Mouse (Mus musculus): ENCODE results near the gene Tigit. TPM values are rescaled to one million over a fixed set of nuclear protein-coding genes. Genes with fewer than 3 reads are reported as not detected.

The Tigit gene
- polyA plus RNA-seq, 2 experiments, result not detected

DNA sequence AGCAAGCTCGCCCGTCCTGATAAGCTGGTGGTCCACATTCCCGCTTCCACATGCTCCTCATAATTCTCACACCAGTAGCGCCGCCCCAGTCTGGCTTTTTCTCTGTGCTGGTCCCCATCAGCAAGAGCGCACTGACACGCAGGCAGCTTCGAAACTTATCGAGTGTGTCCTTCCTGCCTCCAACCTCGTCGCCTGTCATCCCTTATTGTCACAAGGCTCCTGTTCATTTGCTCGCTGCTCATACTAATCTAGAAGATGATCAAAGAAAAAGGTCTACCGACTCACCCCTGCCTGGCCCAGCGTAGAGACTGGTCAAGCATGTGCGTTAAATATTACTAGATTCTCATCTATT is 45.1 kb upstream of the Tigit start:
- DNase-seq (ENCODE audit: low read depth in 3 of 3, low spot score in 3 of 3) (no peak), ATAC-seq (ENCODE audit: insufficient read depth) (no peak)
- WGBS (ENCODE audit: insufficient replicate concordance), result 52% methylated on average over 15 of the region's 15 CpGs
- Histone ChIP-seq H3K9ac (replicated peaks) (no peak overlapping the region), H3K27ac (no peak overlapping the region), H3K27me3 (ENCODE audit: control insufficient read depth, insufficient read depth, low read length) (no peaks in the 10 kb centered on the region), H3K9me3 (ENCODE audit: control insufficient read depth, low read length) (no peaks in the 10 kb centered on the region), H3K36me3 (replicated peaks; ENCODE audit: control insufficient read depth, insufficient read depth, low read depth) (no peaks in the 10 kb centered on the region), H3K4me3 (ENCODE audit: insufficient read depth in 1 of 2, low read depth in 2 of 2, low read length in 2 of 2) (no peak overlapping the region), H3K4me2 (ENCODE audit: low read depth) (no peak overlapping the region), H3K4me1 (replicated peaks; ENCODE audit: control insufficient read depth in 2 of 2, insufficient read depth in 2 of 2, low read length in 1 of 2) (no peaks in the 10 kb centered on the region)
- TF ChIP-seq CTCF (IDR thresholded peaks at IDR 0.05; ENCODE audit: low read depth), result no peak
- no peak for TF ChIP-seq EP300 (IDR thresholded peaks at IDR 0.05; ENCODE audit: low read depth)

DNA sequence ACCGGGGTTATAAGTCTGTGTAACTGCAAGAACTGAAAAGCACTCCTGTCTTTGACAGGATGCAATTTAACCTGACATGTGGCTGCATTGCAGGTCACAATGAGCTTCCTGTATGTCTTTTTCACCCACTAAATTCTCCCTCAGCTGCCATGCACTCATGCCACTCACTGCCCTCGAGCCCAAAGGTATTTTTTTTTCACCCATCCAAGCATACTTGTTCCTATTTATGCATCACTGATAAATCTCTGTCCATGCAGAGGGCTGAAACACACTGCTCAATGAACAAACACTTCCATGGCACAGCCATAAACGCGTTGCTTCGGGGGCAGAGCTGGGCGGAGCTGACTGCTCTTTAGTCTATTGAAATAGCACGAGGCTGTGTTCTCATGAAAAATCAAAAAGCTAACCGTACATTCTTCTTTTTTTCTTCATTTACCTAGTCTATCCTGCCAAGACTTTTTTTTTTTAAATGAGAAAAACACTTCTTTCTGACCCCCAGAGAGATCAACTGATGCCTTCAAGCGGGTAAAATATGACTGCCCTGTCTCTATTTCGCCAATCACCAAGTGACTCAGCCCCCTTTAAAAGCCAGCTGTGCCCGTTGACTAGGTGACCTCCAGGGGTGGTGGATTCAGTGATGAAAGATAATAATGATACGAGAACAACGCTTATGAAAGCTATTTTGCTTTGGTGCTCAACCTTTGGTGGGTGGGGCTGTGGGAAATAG is 44.6 kb upstream of the Tigit start:
- no peak for DNase-seq (ENCODE audit: low read depth in 3 of 3, low spot score in 3 of 3)
- TF ChIP-seq EP300 (IDR thresholded peaks at IDR 0.05; ENCODE audit: low read depth) (no peak), CTCF (IDR thresholded peaks at IDR 0.05; ENCODE audit: low read depth) (no peak)
- Histone ChIP-seq H3K9me3 (ENCODE audit: control insufficient read depth, low read length) (no peaks in the 10 kb centered on the region), H3K36me3 (replicated peaks; ENCODE audit: control insufficient read depth, insufficient read depth, low read depth) (no peaks in the 10 kb centered on the region), H3K4me1 (replicated peaks; ENCODE audit: control insufficient read depth in 2 of 2, insufficient read depth in 2 of 2, low read length in 1 of 2) (no peaks in the 10 kb centered on the region), H3K27ac (no peak overlapping the region), H3K9ac (replicated peaks) (no peak overlapping the region), H3K4me3 (ENCODE audit: insufficient read depth in 1 of 2, low read depth in 2 of 2, low read length in 2 of 2) (no peak overlapping the region), H3K4me2 (ENCODE audit: low read depth) (no peak overlapping the region), H3K27me3 (ENCODE audit: control insufficient read depth, insufficient read depth, low read length) (no peaks in the 10 kb centered on the region)
- 55% methylated on average over 13 of the region's 13 CpGs for WGBS (ENCODE audit: insufficient replicate concordance)
- ATAC-seq (ENCODE audit: insufficient read depth), result no peak

DNA sequence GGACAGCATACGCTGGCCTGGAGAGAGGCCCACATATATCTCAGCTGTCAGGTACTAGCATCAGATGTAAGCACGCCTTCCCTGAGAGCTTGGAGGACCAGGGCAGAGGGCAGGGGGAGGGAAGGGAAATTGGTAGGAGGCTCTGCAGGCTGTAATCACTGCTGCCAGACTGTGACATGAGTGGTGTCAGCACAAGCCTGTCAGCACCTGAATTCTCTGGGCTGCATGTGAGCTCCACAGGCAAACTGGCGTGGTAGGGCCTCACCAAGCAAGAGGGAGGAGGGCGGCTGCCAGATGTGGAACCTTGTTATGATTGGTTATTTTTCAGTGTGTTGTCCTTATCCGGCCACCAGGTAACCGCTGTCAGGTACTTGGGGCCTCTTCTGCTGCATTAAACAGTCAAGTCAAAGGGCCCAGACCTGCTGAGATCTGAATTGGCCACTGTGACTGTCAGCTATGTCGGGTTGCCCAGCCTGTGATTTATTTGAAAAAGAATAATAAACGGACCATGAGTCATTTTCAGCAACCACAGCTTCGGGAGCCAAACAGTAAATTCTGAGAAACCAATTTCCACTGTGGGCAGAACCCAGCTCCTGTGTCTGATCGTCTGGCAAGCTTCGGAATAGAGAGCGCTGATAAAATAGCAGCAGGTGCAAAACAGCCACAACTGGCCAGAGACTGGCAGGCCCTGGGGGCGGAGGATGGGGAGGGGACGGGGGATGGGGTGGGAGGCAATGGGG is 38.0 kb upstream of the Tigit start:
- Histone ChIP-seq H3K9ac (replicated peaks) (no peak overlapping the region), H3K4me3 (ENCODE audit: insufficient read depth in 1 of 2, low read depth in 2 of 2, low read length in 2 of 2) (no peak overlapping the region), H3K4me2 (ENCODE audit: low read depth) (no peak overlapping the region), H3K9me3 (ENCODE audit: control insufficient read depth, low read length) (no peaks in the 10 kb centered on the region), H3K36me3 (replicated peaks; ENCODE audit: control insufficient read depth, insufficient read depth, low read depth) (no peaks in the 10 kb centered on the region), H3K4me1 (replicated peaks; ENCODE audit: control insufficient read depth in 2 of 2, insufficient read depth in 2 of 2, low read length in 1 of 2) (no peaks in the 10 kb centered on the region), H3K27me3 (ENCODE audit: control insufficient read depth, insufficient read depth, low read length) (no peaks in the 10 kb centered on the region), H3K27ac (no peak overlapping the region)
- TF ChIP-seq EP300 (IDR thresholded peaks at IDR 0.05; ENCODE audit: low read depth), result no peak
- TF ChIP-seq CTCF (IDR thresholded peaks at IDR 0.05; ENCODE audit: low read depth), result no peak
- 61% methylated on average over 14 of the region's 14 CpGs for WGBS (ENCODE audit: insufficient replicate concordance)
- DNase-seq (ENCODE audit: low read depth in 3 of 3, low spot score in 3 of 3) (no peak), ATAC-seq (ENCODE audit: insufficient read depth) (no peak)

DNA sequence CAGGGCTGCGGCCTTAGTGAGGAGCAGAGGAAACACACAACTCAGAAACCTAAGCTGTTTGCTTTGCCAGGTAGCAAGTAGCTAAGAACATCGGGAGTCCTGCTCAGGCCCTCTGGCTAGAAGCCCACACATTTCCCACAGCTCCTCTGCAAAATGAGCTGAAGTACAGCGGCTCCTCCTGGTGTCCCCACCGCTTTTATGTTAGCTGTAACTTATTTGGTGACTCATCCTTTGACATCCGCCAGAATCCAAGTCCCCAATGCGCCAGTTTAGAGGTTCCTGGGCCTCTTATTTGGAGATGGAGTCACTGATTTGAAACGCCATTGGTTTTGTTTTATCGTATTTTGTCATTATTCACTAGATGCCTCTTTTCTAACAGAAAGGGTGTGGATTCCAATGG is 36.6 kb upstream of the Tigit start:
- H3K4me1 ChIP-seq (replicated peaks; ENCODE audit: control insufficient read depth in 2 of 2, insufficient read depth in 2 of 2, low read length in 1 of 2), result no peaks in the 10 kb centered on the region
- H3K4me3 ChIP-seq (ENCODE audit: insufficient read depth in 1 of 2, low read depth in 2 of 2, low read length in 2 of 2), result no peak overlapping the region
- no peak overlapping the region for H3K9ac ChIP-seq (replicated peaks)
- H3K27me3 ChIP-seq (ENCODE audit: control insufficient read depth, insufficient read depth, low read length), result no peaks in the 10 kb centered on the region
- no peaks in the 10 kb centered on the region for H3K9me3 ChIP-seq (ENCODE audit: control insufficient read depth, low read length)
- 72% methylated on average over 8 of the region's 8 CpGs for WGBS (ENCODE audit: insufficient replicate concordance)
- no peaks in the 10 kb centered on the region for H3K36me3 ChIP-seq (replicated peaks; ENCODE audit: control insufficient read depth, insufficient read depth, low read depth)
- no peak overlapping the region for H3K4me2 ChIP-seq (ENCODE audit: low read depth)
- H3K27ac ChIP-seq, result no peak overlapping the region
- DNase-seq (ENCODE audit: low read depth in 3 of 3, low spot score in 3 of 3), result no peak
- no peak for ATAC-seq (ENCODE audit: insufficient read depth)
- TF ChIP-seq EP300 (IDR thresholded peaks at IDR 0.05; ENCODE audit: low read depth) (no peak), CTCF (IDR thresholded peaks at IDR 0.05; ENCODE audit: low read depth) (no peak)

Measured in liver, embryonic 14.5 days (tissue).